Mouse (Mus musculus) MEL (cell line): ENCODE measurements around the gene Plcg1.

Experiments used
- CTCF ChIP-seq, 3 experiments: IDR thresholded peaks in 2 of 3; conservative IDR thresholded peaks in 1 of 3; 2 replicates each; pipeline ENCODE4 v1.5.1; 2011 to 2012; ENCODE audit warnings: low read length in 3 of 3, low read depth in 2 of 3, mild to moderate bottlenecking in 2 of 3, improper control_type of control experiment in 1 of 3, inconsistent platforms in 1 of 3, mixed read lengths in 1 of 3, moderate library complexity in 1 of 3; ENCODE audit not compliant: control insufficient read depth in 1 of 3, insufficient read depth in 1 of 3, poor library complexity in 1 of 3, severe bottlenecking in 1 of 3
- GABPA ChIP-seq: IDR thresholded peaks from 2 replicates; pipeline ENCODE4 v1.6.1; 2012; ENCODE audit warnings: low read depth, mild to moderate bottlenecking, inconsistent platforms, low read length, improper control_type of control experiment, moderate library complexity
- JUND ChIP-seq: IDR thresholded peaks from 2 replicates; pipeline ENCODE4 v1.6.1; 2011; ENCODE audit warnings: low read depth, mild to moderate bottlenecking, improper control_type of control experiment, low read length
- MAX ChIP-seq: IDR thresholded peaks from 2 replicates; pipeline ENCODE4 v1.6.1; 2011; ENCODE audit warnings: low read length, improper control_type of control experiment
- POLR2A ChIP-seq, 2 experiments: IDR thresholded peaks; 2 replicates each; pipeline ENCODE4 v1.6.1; 2011 to 2012; ENCODE audit warnings: low read length in 2 of 2, mild to moderate bottlenecking in 2 of 2, control low read depth in 1 of 2, improper control_type of control experiment in 1 of 2, low read depth in 1 of 2, moderate library complexity in 1 of 2; ENCODE audit not compliant: control insufficient read depth in 1 of 2, insufficient read depth in 1 of 2, poor library complexity in 1 of 2
- RAD21 ChIP-seq: IDR thresholded peaks from 2 replicates; pipeline ENCODE4 v1.6.1; 2011; ENCODE audit warnings: mild to moderate bottlenecking, low read depth, low read length, improper control_type of control experiment
- RCOR1 ChIP-seq: IDR thresholded peaks from 2 replicates; pipeline ENCODE4 v1.6.1; 2012; ENCODE audit warnings: low read depth, mild to moderate bottlenecking, inconsistent platforms, low read length, improper control_type of control experiment

- no peak for TF ChIP-seq CTCF (IDR thresholded peaks at IDR 0.05 in 2 of 3, conservative IDR thresholded peaks at IDR 0.05 in 1 of 3; ENCODE audit: control insufficient read depth in 1 of 3, insufficient read depth in 1 of 3, low read depth in 2 of 3, low read length in 3 of 3, poor library complexity in 1 of 3, severe bottlenecking in 1 of 3)
- no peak for TF ChIP-seq RAD21
- no peak for TF ChIP-seq RCOR1
- no peak for TF ChIP-seq GABPA
- no peak for TF ChIP-seq JUND
- no peak for TF ChIP-seq MAX
- TF ChIP-seq POLR2A (IDR thresholded peaks at IDR 0.05; ENCODE audit: control insufficient read depth in 1 of 2, insufficient read depth in 1 of 2, low read depth in 1 of 2, low read length in 2 of 2, poor library complexity in 1 of 2) = no peak
Measured at GRCm38 (mm10) chr2:160731839-160732261, 750 bp downstream of the Plcg1 start.
